Mouse (Mus musculus) neural tube, embryonic 11.5 days (tissue): Measurements from ENCODE around the gene Abhd14a. TPM values are rescaled to one million over a fixed set of nuclear protein-coding genes. Genes with fewer than 3 reads are reported as not detected.

ENCODE experiments used
- ATAC-seq: fragments of 200-750 bp; cut with Nextera tagmentation; 2 replicates; pipeline ENCODE4 v1.8.0; 2017; ENCODE audit warnings: moderate number of reproducible peaks, mild to moderate bottlenecking, moderate TSS enrichment, moderate library complexity; ENCODE audit not compliant: insufficient read depth, low FRiP score, low TSS enrichment
- DNase-seq: peaks from one replicate; pipeline ENCODE4 v3.0.0-alpha.2; 2015; ENCODE audit warnings: low spot score
- H3K27ac ChIP-seq: fragments of 300-500 bp; sonication (generic); 2 replicates; pipeline ENCODE4 v1.5.1; 2014; ENCODE audit warnings: low read depth, mild to moderate bottlenecking, low read length
- H3K27me3 ChIP-seq: fragments of 300-500 bp; sonication (generic); 2 replicates; pipeline ENCODE4 v1.6.1; 2014; ENCODE audit warnings: mild to moderate bottlenecking, low read length, mixed read lengths; ENCODE audit not compliant: control insufficient read depth, insufficient read depth
- H3K36me3 ChIP-seq: fragments of 300-500 bp; sonication (generic); 2 replicates; pipeline ENCODE4 v1.6.1; 2014; ENCODE audit warnings: mild to moderate bottlenecking, low read length, moderate library complexity, mixed read lengths; ENCODE audit not compliant: control insufficient read depth, insufficient read depth
- H3K4me1 ChIP-seq: fragments of 300-500 bp; sonication (generic); 2 replicates; pipeline ENCODE4 v1.6.1; 2014; ENCODE audit warnings: low read length, mixed read lengths; ENCODE audit not compliant: control insufficient read depth, insufficient read depth
- H3K4me2 ChIP-seq: fragments of 300-500 bp; sonication (generic); 2 replicates; pipeline ENCODE4 v1.6.1; 2014; ENCODE audit warnings: low read depth, mild to moderate bottlenecking, moderate library complexity
- H3K4me3 ChIP-seq: fragments of 300-500 bp; sonication (generic); 2 replicates; pipeline ENCODE4 v1.5.1; 2014; ENCODE audit warnings: low read depth, low read length
- H3K9ac ChIP-seq: fragments of 300-500 bp; sonication (generic); 2 replicates; pipeline ENCODE4 v1.6.1; 2014; ENCODE audit warnings: mild to moderate bottlenecking, low read length
- H3K9me3 ChIP-seq: fragments of 300-500 bp; sonication (generic); 2 replicates; pipeline ENCODE4 v1.6.1; 2016; ENCODE audit warnings: low read length; ENCODE audit not compliant: control insufficient read depth
- WGBS: fragments of 180-500 bp; shearing (Covaris S2); extraction: QIAGEN DNeasy Blood & Tissue Kit; methylation state at CpG from one replicate; pipeline ENCODE4 v1.1.7; 2014; 5-methylcytosine and 5-hydroxymethylcytosine counted together
- polyA plus RNA-seq: library from polyadenylated mRNA; unstranded; fragments of >200 nt; fragmentation: Nextera tagmentation; extraction: Ambion mirVana; gene quantifications from 2 replicates; pipeline ENCODE4 v1.2.1, GENCODE M21; 2014

Gene Abhd14a
- polyA plus RNA-seq, 1 experiment from 2014 or later, result 38.6 TPM

GRCm38 (mm10) chr9:106452821-106453220, 5.3 kb upstream of the Abhd14a start:
- H3K36me3 ChIP-seq, result no peaks in the 10 kb centered on the region
- peak overlapping the region; percentile 98 for H3K27ac ChIP-seq
- peak; percentile 73 for DNase-seq
- H3K9me3 ChIP-seq, result no peaks in the 10 kb centered on the region
- WGBS, result 2% methylated on average over 7 of the region's 7 CpGs
- H3K4me1 ChIP-seq, result peaks cover 56% of the 10 kb centered on the region
- H3K4me2 ChIP-seq, result peak overlapping the region; percentile 99
- H3K27me3 ChIP-seq, result no peaks in the 10 kb centered on the region
- peak overlapping the region; percentile 90 for H3K4me3 ChIP-seq
- ATAC-seq, result peak; percentile 11; the same call in 1 of the 2 replicates
- H3K9ac ChIP-seq, result peak overlapping the region; percentile 96

GRCm38 (mm10) chr9:106452351-106452750, 4.9 kb upstream of the Abhd14a start:
- H3K4me2 ChIP-seq, result peak overlapping the region; percentile 99
- H3K36me3 ChIP-seq, result no peaks in the 10 kb centered on the region
- DNase-seq (no peak), ATAC-seq (no peak)
- H3K9ac ChIP-seq, result peak overlapping the region; percentile 96; the same call in 1 of the 2 replicates
- peak overlapping the region; percentile 90 for H3K4me3 ChIP-seq
- H3K27me3 ChIP-seq, result no peaks in the 10 kb centered on the region
- H3K27ac ChIP-seq, result peak overlapping the region; percentile 98
- H3K9me3 ChIP-seq, result no peaks in the 10 kb centered on the region
- H3K4me1 ChIP-seq, result peaks cover 54% of the 10 kb centered on the region
- WGBS, result 11% methylated on average over 6 of the region's 6 CpGs

GRCm38 (mm10) chr9:106451899-106452298, 4.4 kb upstream of the Abhd14a start:
- H3K4me2 ChIP-seq, result no peak overlapping the region
- WGBS, result 50% methylated on average over 2 of the region's 2 CpGs
- no peak for ATAC-seq
- no peaks in the 10 kb centered on the region for H3K9me3 ChIP-seq
- H3K4me3 ChIP-seq, result no peak overlapping the region
- H3K36me3 ChIP-seq, result no peaks in the 10 kb centered on the region
- no peaks in the 10 kb centered on the region for H3K27me3 ChIP-seq
- DNase-seq, result no peak
- no peak overlapping the region; the same call in 1 of the 2 replicates for H3K27ac ChIP-seq
- no peak overlapping the region; the same call in 1 of the 2 replicates for H3K9ac ChIP-seq
- H3K4me1 ChIP-seq, result peaks cover 50% of the 10 kb centered on the region

DNA sequence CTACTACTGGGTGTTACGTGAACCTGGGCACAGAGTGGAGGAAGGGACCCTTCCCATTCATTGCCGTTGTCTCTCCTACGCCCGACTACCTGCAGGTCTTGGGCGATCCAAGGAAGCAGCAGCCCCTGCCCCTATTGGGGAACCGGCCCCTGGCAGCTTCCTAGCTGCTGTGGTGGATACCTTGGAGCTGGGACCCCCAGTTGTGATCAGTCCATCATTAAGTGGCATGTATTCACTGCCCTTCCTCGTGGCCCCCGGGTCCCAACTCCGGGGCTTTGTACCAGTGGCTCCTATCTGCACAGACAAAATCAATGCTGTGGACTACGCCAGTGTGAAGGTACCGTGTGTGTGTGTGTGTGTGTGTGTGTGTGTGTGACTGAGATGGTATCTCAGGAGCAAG, 3.8 kb upstream of the Abhd14a start:
- no peaks in the 10 kb centered on the region for H3K27me3 ChIP-seq
- no peak overlapping the region for H3K27ac ChIP-seq
- no peak overlapping the region for H3K9ac ChIP-seq
- ATAC-seq (no peak), DNase-seq (no peak)
- no peak overlapping the region for H3K4me2 ChIP-seq
- H3K4me3 ChIP-seq, result no peak overlapping the region
- H3K4me1 ChIP-seq, result peaks cover 44% of the 10 kb centered on the region
- no peaks in the 10 kb centered on the region for H3K9me3 ChIP-seq
- H3K36me3 ChIP-seq, result no peaks in the 10 kb centered on the region; the same call in 1 of the 2 replicates
- WGBS, result 76% methylated on average over 11 of the region's 11 CpGs

DNA sequence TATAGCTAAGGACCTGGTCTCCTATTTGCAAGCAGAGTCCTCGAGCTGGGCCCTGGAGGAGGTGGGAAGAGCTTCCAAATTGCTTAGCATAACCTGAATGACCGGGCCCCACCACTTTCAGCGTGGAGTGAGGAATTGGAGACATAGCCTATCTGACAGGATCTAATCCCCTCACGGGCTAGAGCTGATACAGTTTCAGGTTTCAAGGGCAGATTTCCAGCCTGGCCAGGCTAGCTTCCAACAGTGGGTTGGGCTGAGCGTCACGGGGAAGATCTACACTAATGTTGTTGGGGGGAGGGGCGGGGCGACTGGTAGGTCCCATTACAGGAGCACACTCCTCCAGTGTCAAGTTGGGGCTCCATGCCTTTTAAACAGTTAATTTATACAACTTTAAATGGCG, 3.2 kb upstream of the Abhd14a start:
- Histone ChIP-seq H3K9ac (no peak overlapping the region), H3K27me3 (no peaks in the 10 kb centered on the region), H3K27ac (no peak overlapping the region), H3K4me1 (peaks cover 38% of the 10 kb centered on the region), H3K9me3 (no peaks in the 10 kb centered on the region), H3K4me3 (no peak overlapping the region), H3K4me2 (no peak overlapping the region), H3K36me3 (no peaks in the 10 kb centered on the region; the same call in 1 of the 2 replicates)
- 16% methylated on average over 9 of the region's 9 CpGs for WGBS
- ATAC-seq (no peak), DNase-seq (peak; percentile 49)

DNA sequence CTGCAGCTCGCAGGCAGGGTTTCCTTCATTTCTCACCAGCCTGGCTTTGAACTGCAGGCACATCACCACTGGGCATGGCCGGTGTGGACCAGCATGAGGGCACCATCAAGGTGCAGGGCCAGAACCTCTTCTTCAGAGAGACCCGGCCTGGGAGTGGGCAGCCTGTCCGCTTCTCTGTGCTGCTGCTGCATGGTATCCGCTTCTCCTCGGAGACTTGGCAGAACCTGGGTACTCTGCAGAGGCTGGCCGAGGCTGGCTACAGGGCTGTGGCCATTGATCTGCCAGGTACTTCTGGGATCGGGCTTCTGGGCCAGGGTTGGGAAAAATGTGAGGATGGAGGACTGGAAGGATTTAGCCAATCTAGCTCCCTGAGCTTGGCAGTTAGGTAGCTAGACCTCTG, 2.5 kb upstream of the Abhd14a start:
- H3K27ac ChIP-seq, result no peak overlapping the region
- ATAC-seq, result no peak
- no peak overlapping the region for H3K9ac ChIP-seq
- peaks cover 41% of the 10 kb centered on the region for H3K4me1 ChIP-seq
- DNase-seq, result no peak
- no peak overlapping the region for H3K4me3 ChIP-seq
- WGBS, result 94% methylated on average over 8 of the region's 8 CpGs
- H3K4me2 ChIP-seq, result no peak overlapping the region
- H3K27me3 ChIP-seq, result no peaks in the 10 kb centered on the region
- no peaks in the 10 kb centered on the region for H3K9me3 ChIP-seq
- H3K36me3 ChIP-seq, result no peaks in the 10 kb centered on the region; the same call in 1 of the 2 replicates

DNA sequence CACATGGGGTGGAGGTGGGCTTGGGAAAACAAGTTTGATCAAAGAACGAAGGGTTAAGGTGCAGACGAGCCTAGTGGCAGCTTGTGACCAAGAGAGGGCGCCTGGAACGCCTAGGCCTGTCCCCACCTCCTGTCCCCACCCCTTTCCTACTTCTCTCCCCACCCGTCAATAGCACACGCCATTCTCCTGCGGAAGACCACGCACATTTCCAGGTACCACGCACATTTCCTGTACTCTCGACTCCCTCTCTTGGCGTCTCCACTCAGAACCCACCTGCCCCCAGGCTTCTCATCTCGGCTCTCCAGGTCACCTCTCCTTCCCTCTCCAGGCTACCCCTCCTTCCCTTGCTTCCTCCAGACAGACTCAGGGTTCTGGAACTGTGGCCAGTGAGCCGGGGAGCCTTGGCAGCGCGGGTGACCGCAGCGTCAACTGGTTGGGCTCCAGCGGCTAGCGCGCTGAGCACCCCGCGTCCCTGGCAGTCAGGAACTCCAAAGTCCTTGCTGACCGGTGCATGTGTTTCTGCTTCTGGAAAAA, 1.1 kb upstream of the Abhd14a start:
- Histone ChIP-seq H3K27ac (no peak overlapping the region), H3K9me3 (no peaks in the 10 kb centered on the region), H3K36me3 (no peaks in the 10 kb centered on the region; the same call in 1 of the 2 replicates), H3K27me3 (no peaks in the 10 kb centered on the region), H3K4me2 (peak overlapping the region; percentile 69), H3K4me3 (peak overlapping the region; percentile 36), H3K4me1 (peaks cover 41% of the 10 kb centered on the region), H3K9ac (peak overlapping the region; percentile 60)
- DNase-seq, result peak; percentile 76
- no peak for ATAC-seq
- WGBS, result 2% methylated on average over 23 of the region's 23 CpGs

- peak overlapping the region; percentile 79 for H3K4me2 ChIP-seq
- peak overlapping the region; percentile 39; the same call in 1 of the 2 replicates for H3K4me3 ChIP-seq
- no peak overlapping the region; the same call in 1 of the 2 replicates for H3K9ac ChIP-seq
- DNase-seq (no peak), ATAC-seq (peak; percentile 13; the same call in 1 of the 2 replicates)
- no peaks in the 10 kb centered on the region for H3K27me3 ChIP-seq
- no peak overlapping the region for H3K27ac ChIP-seq
- 40% methylated on average over 9 of the region's 9 CpGs for WGBS
- no peaks in the 10 kb centered on the region for H3K9me3 ChIP-seq
- no peaks in the 10 kb centered on the region; the same call in 1 of the 2 replicates for H3K36me3 ChIP-seq
- peaks cover 38% of the 10 kb centered on the region for H3K4me1 ChIP-seq
These were observed 473 bp upstream of the Abhd14a start for GRCm38 (mm10) chr9:106447951-106448350.

DNA sequence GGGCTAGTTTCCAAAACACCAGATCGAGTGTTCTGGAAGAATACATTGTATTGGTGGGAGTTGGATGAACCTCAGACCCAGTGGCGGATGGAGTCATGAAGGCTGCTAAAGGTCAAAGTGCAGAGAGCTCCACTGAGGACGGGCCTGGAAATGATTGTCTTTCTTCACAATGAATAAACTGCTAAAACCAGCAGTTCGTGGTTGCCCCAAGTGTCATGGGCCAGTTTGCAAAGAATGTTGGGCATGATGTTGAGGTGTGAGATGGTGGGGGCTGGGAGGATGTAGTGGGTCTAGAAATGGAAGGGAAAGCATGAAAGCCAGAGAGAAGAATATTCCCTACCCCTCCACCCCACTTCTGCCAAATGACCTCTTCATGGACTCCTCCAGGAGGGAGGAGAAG, 2.6 kb downstream of the Abhd14a start:
- DNase-seq (no peak), ATAC-seq (no peak)
- WGBS, result 81% methylated on average over 4 of the region's 4 CpGs
- no peaks in the 10 kb centered on the region for H3K27me3 ChIP-seq
- no peak overlapping the region for H3K27ac ChIP-seq
- no peaks in the 10 kb centered on the region for H3K9me3 ChIP-seq
- no peak overlapping the region for H3K4me3 ChIP-seq
- H3K9ac ChIP-seq, result no peak overlapping the region
- H3K4me2 ChIP-seq, result no peak overlapping the region
- no peaks in the 10 kb centered on the region; the same call in 1 of the 2 replicates for H3K36me3 ChIP-seq
- H3K4me1 ChIP-seq, result peaks cover 16% of the 10 kb centered on the region
